In the genomic region with DNA sequence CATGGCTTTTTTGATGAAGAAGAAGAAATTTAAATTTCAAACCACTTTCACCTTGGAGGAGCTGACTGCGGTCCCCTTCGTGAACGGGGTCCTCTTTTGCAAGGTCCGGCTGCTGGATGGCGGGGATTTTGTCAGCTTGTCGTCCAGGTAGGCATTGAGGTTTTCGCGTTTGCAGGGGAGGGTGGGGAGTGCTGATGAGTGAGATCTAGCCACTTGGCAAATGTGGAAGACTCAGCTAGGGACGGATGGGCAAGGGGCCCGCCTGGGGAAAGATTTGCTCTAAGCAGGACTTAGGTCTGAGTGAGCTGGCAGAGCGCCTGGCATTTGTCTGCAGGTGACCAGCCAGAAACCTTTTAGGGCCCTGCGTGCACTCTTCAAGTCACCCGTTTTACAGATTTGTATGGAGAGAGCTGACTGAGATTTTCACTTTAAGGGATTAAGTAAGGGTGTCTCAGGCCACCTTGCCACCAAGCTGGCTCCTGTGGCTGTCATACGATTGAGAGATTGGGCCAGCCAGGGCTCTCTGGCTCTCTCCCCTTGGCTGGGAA, we compare ENCODE assay signal across 8 mouse cellular contexts. TPM values are rescaled to one million over a fixed set of nuclear protein-coding genes. Genes with fewer than 3 reads are reported as not detected.
DNase-seq lines count a peak whose midpoint lies in the region; ATAC-seq and TF ChIP-seq lines count a peak whose summit lies in the region.

No protein-coding gene starts in this region.

- H3K27me3 ChIP-seq in ES-Bruce4 (ENCODE audit: control insufficient read depth, insufficient read depth, low read length, poor library complexity, severe bottlenecking) = no peaks in the 10 kb centered on the region
- H3K27me3 ChIP-seq in embryonic facial prominence, embryonic 12.5 days = no peaks in the 10 kb centered on the region
- no peaks in the 10 kb centered on the region for H3K27me3 ChIP-seq in hindbrain, postnatal 0 days (ENCODE audit: insufficient read depth, low read length)
- H3K27me3 ChIP-seq in liver, embryonic 14.5 days (ENCODE audit: control insufficient read depth, insufficient read depth, low read length) = peaks cover 36% of the 10 kb centered on the region

- TF ChIP-seq EP300 in ES-Bruce4 (IDR thresholded peaks at IDR 0.05; ENCODE audit: insufficient read depth, low read depth, low read length) = no peak
- TF ChIP-seq EP300 in liver, embryonic 14.5 days (IDR thresholded peaks at IDR 0.05; ENCODE audit: low read depth) = no peak

- no peak for TF ChIP-seq CTCF in ES-Bruce4 (IDR thresholded peaks at IDR 0.05; ENCODE audit: low read depth, low read length)
- no peak for TF ChIP-seq CTCF in hindbrain, postnatal 0 days (IDR thresholded peaks at IDR 0.05; ENCODE audit: low read depth)
- TF ChIP-seq CTCF in liver, embryonic 14.5 days (IDR thresholded peaks at IDR 0.05; ENCODE audit: low read depth) = no peak

- no peaks in the 10 kb centered on the region for H3K36me3 ChIP-seq in ES-Bruce4 (ENCODE audit: control insufficient read depth, insufficient read depth, low read length, poor library complexity, severe bottlenecking)
- H3K36me3 ChIP-seq in embryonic facial prominence, embryonic 12.5 days = no peaks in the 10 kb centered on the region
- H3K36me3 ChIP-seq in hindbrain, postnatal 0 days (ENCODE audit: insufficient read depth, low read length) = no peaks in the 10 kb centered on the region
- H3K36me3 ChIP-seq in liver, embryonic 14.5 days (replicated peaks; ENCODE audit: control insufficient read depth, insufficient read depth, low read depth) = no peaks in the 10 kb centered on the region

- no peak for TF ChIP-seq POLR2A in ES-Bruce4 (IDR thresholded peaks at IDR 0.05; ENCODE audit: insufficient read depth, low read length)

- H3K9me3 ChIP-seq in ES-Bruce4 (replicated peaks; ENCODE audit: control insufficient read depth, insufficient read depth, low read length, poor library complexity, severe bottlenecking) = no peaks in the 10 kb centered on the region
- H3K9me3 ChIP-seq in embryonic facial prominence, embryonic 12.5 days = no peaks in the 10 kb centered on the region
- H3K9me3 ChIP-seq in hindbrain, postnatal 0 days (ENCODE audit: low read length) = no peaks in the 10 kb centered on the region
- H3K9me3 ChIP-seq in liver, embryonic 14.5 days (ENCODE audit: control insufficient read depth, low read length) = no peaks in the 10 kb centered on the region

- H3K4me2 ChIP-seq in embryonic facial prominence, embryonic 12.5 days (replicated peaks) = peak overlapping the region; percentile 90
- peak overlapping the region; percentile 74 for H3K4me2 ChIP-seq in hindbrain, postnatal 0 days (ENCODE audit: low read depth, low read length)
- H3K4me2 ChIP-seq in liver, embryonic 14.5 days (ENCODE audit: low read depth) = peak overlapping the region; percentile 96

- 1% methylated on average over 14 of the region's 14 CpGs for WGBS in embryonic facial prominence, embryonic 12.5 days
- WGBS in hindbrain, postnatal 0 days = 2% methylated on average over 14 of the region's 14 CpGs
- WGBS in liver, embryonic 14.5 days (ENCODE audit: insufficient replicate concordance) = 3% methylated on average over 14 of the region's 14 CpGs

- peak overlapping the region; percentile 74 for H3K4me3 ChIP-seq in ES-Bruce4 (ENCODE audit: low read depth, low read length)
- H3K4me3 ChIP-seq in embryonic facial prominence, embryonic 12.5 days = peak overlapping the region; percentile 79
- peak overlapping the region; percentile 97 for H3K4me3 ChIP-seq in hindbrain, postnatal 0 days (ENCODE audit: low read length)
- H3K4me3 ChIP-seq in liver, embryonic 14.5 days (ENCODE audit: insufficient read depth in 1 of 2, low read depth in 2 of 2, low read length in 2 of 2) = peak overlapping the region; percentile 66 to 72; a peak in 3 of 4 replicates

- no peak overlapping the region for H3K27ac ChIP-seq in ES-Bruce4 (ENCODE audit: insufficient read depth, low read length)
- H3K27ac ChIP-seq in embryonic facial prominence, embryonic 12.5 days = peak overlapping the region; percentile 69
- peak overlapping the region; percentile 94 for H3K27ac ChIP-seq in hindbrain, postnatal 0 days
- no peak overlapping the region for H3K27ac ChIP-seq in liver, embryonic 14.5 days

- H3K9ac ChIP-seq in ES-Bruce4 (ENCODE audit: low read depth, poor library complexity, severe bottlenecking) = peak overlapping the region; percentile 68
- peak overlapping the region; percentile 81 for H3K9ac ChIP-seq in embryonic facial prominence, embryonic 12.5 days
- peak overlapping the region; percentile 99 for H3K9ac ChIP-seq in hindbrain, postnatal 0 days (replicated peaks; ENCODE audit: low read length)
- peak overlapping the region; percentile 50 for H3K9ac ChIP-seq in liver, embryonic 14.5 days (replicated peaks)

- DNase-seq in gastrocnemius, postnatal 14 days = peak; percentile 38
- no peak for DNase-seq in gastrocnemius, adult 18-20 months (ENCODE audit: low spot score)
- peak; percentile 53 for DNase-seq in hindbrain, postnatal 0 days (ENCODE audit: low spot score)
- DNase-seq in liver, embryonic 14.5 days (ENCODE audit: low read depth in 3 of 3, low spot score in 3 of 3) = no peak
- DNase-seq in retina, postnatal 1 day = peak; percentile 44

- intact Hi-C loops in gastrocnemius, postnatal 14 days (cut with DNase I; ENCODE audit: low total_unique reads) = no loop called here

- ATAC-seq in embryonic facial prominence, embryonic 12.5 days (ENCODE audit: insufficient number of reproducible peaks, insufficient read depth, low FRiP score, low TSS enrichment) = no peak
- ATAC-seq in hindbrain, postnatal 0 days = no peak
- ATAC-seq in liver, embryonic 14.5 days (ENCODE audit: insufficient read depth) = no peak
- ATAC-seq in monocyte, adult 5-6 weeks (replicated peaks; ENCODE audit: insufficient number of reproducible peaks, low FRiP score, low TSS enrichment, poor library complexity, severe bottlenecking) = no peak

- peaks cover 9% of the 10 kb centered on the region for H3K4me1 ChIP-seq in ES-Bruce4 (ENCODE audit: control insufficient read depth, insufficient read depth, low read length)
- peaks cover 54% of the 10 kb centered on the region for H3K4me1 ChIP-seq in embryonic facial prominence, embryonic 12.5 days
- peaks cover 25% of the 10 kb centered on the region for H3K4me1 ChIP-seq in hindbrain, postnatal 0 days (ENCODE audit: insufficient read depth, low read length)
- H3K4me1 ChIP-seq in liver, embryonic 14.5 days (replicated peaks; ENCODE audit: control insufficient read depth in 2 of 2, insufficient read depth in 2 of 2, low read length in 1 of 2) = peaks cover 0 to 11% of the 10 kb centered on the region in 2 experiments; a peak in 3 of 4 replicates

RNA-seq across cellular contexts. Expression of gene Fam102a, which starts 1.0 kb away (rescaled TPM):
- 1 to 10 TPM; 3.5 to 4.2 TPM for total RNA-seq in gastrocnemius, postnatal 14 days (2021)
- total RNA-seq in gastrocnemius, adult 18-20 months (2021) = 1 to 10 TPM; 2.0 to 2.6 TPM
- 12.2 and 16.5 TPM in 2 replicates for polyA plus RNA-seq in ES-Bruce4 (2011; ENCODE audit: insufficient read depth, insufficient read length, low read depth, missing spikeins)
- 14.2 and 17.0 TPM in 2 replicates for polyA plus RNA-seq in embryonic facial prominence, embryonic 12.5 days (2016; fragmentation: Nextera tagmentation; extraction: Ambion mirVana)
- total RNA-seq in hindbrain, postnatal 0 days (2014; rRNA removed) = 23.6 and 25.4 TPM in 2 replicates
- 7.9 and 8.2 TPM in 2 replicates for polyA plus RNA-seq in hindbrain, postnatal 0 days (2015; fragmentation: Nextera tagmentation; extraction: Ambion mirVana)
- 0.88 and 1.0 TPM in 2 replicates for polyA plus RNA-seq in liver, embryonic 14.5 days (2012; rRNA removed)
- polyA plus RNA-seq in liver, embryonic 14.5 days (2014; fragmentation: Nextera tagmentation; extraction: Ambion mirVana) = 0.91 and 1.1 TPM in 2 replicates
- total RNA-seq in monocyte, adult 5-6 weeks (2017) = 16.5 to 33.7 TPM (median 17.8 TPM) in 3 replicates

RNA-seq across cellular contexts. Expression of gene Dpm2, which starts 34.5 kb away (rescaled TPM):
- 10 to 100 TPM; 17.6 to 17.8 TPM for total RNA-seq in gastrocnemius, postnatal 14 days (2021)
- total RNA-seq in gastrocnemius, adult 18-20 months (2021) = 10 to 100 TPM; 11.7 to 12.6 TPM
- 35.1 and 41.7 TPM in 2 replicates for polyA plus RNA-seq in ES-Bruce4 (2011; ENCODE audit: insufficient read depth, insufficient read length, low read depth, missing spikeins)
- polyA plus RNA-seq in embryonic facial prominence, embryonic 12.5 days (2016; fragmentation: Nextera tagmentation; extraction: Ambion mirVana) = 110 and 113 TPM in 2 replicates
- total RNA-seq in hindbrain, postnatal 0 days (2014; rRNA removed) = 64.1 and 70.8 TPM in 2 replicates
- 139 and 146 TPM in 2 replicates for polyA plus RNA-seq in hindbrain, postnatal 0 days (2015; fragmentation: Nextera tagmentation; extraction: Ambion mirVana)
- polyA plus RNA-seq in liver, embryonic 14.5 days (2012; rRNA removed) = 53.5 and 61.6 TPM in 2 replicates
- 53.6 and 54.6 TPM in 2 replicates for polyA plus RNA-seq in liver, embryonic 14.5 days (2014; fragmentation: Nextera tagmentation; extraction: Ambion mirVana)
- 17.1 to 48.6 TPM (median 38.2 TPM) in 3 replicates for total RNA-seq in monocyte, adult 5-6 weeks (2017)

RNA-seq across cellular contexts. Expression of gene Pip5kl1, which starts 38.4 kb away (rescaled TPM):
- not detected for total RNA-seq in gastrocnemius, postnatal 14 days (2021)
- not detected for total RNA-seq in gastrocnemius, adult 18-20 months (2021)
- polyA plus RNA-seq in ES-Bruce4 (2011; ENCODE audit: insufficient read depth, insufficient read length, low read depth, missing spikeins) = 1.8 and 4.1 TPM in 2 replicates
- 2.9 and 3.4 TPM in 2 replicates for polyA plus RNA-seq in embryonic facial prominence, embryonic 12.5 days (2016; fragmentation: Nextera tagmentation; extraction: Ambion mirVana)
- 15.1 and 35.0 TPM in 2 replicates for total RNA-seq in hindbrain, postnatal 0 days (2014; rRNA removed)
- polyA plus RNA-seq in hindbrain, postnatal 0 days (2015; fragmentation: Nextera tagmentation; extraction: Ambion mirVana) = 16.7 and 19.1 TPM in 2 replicates
- 0.11 TPM in 2 replicates for polyA plus RNA-seq in liver, embryonic 14.5 days (2012; rRNA removed)
- polyA plus RNA-seq in liver, embryonic 14.5 days (2014; fragmentation: Nextera tagmentation; extraction: Ambion mirVana) = not detected in 2 replicates
- 2.5 TPM in 1 of 3 replicates, not detected in the others for total RNA-seq in monocyte, adult 5-6 weeks (2017)

RNA-seq across cellular contexts. Expression of gene 9430097D07Rik, which starts 39.3 kb away (rescaled TPM):
- not detected for total RNA-seq in gastrocnemius, postnatal 14 days (2021)
- not detected for total RNA-seq in gastrocnemius, adult 18-20 months (2021)
- 0.44 TPM in 1 of 2 replicates, not detected in the other for polyA plus RNA-seq in ES-Bruce4 (2011; ENCODE audit: insufficient read depth, insufficient read length, low read depth, missing spikeins)
- 0.29 TPM in 1 of 2 replicates, not detected in the other for polyA plus RNA-seq in embryonic facial prominence, embryonic 12.5 days (2016; fragmentation: Nextera tagmentation; extraction: Ambion mirVana)
- total RNA-seq in hindbrain, postnatal 0 days (2014; rRNA removed) = 0.21 and 0.83 TPM in 2 replicates
- 0.73 and 0.76 TPM in 2 replicates for polyA plus RNA-seq in hindbrain, postnatal 0 days (2015; fragmentation: Nextera tagmentation; extraction: Ambion mirVana)
- not detected in 2 replicates for polyA plus RNA-seq in liver, embryonic 14.5 days (2012; rRNA removed)
- 0.06 TPM in 1 of 2 replicates, not detected in the other for polyA plus RNA-seq in liver, embryonic 14.5 days (2014; fragmentation: Nextera tagmentation; extraction: Ambion mirVana)
- not detected in 3 replicates for total RNA-seq in monocyte, adult 5-6 weeks (2017)

RNA-seq across cellular contexts. Expression of gene St6galnac4, which starts 50.7 kb away (rescaled TPM):
- 10 to 100 TPM; 25.6 to 26.3 TPM for total RNA-seq in gastrocnemius, postnatal 14 days (2021)
- 10 to 100 TPM; 13.5 to 19.8 TPM for total RNA-seq in gastrocnemius, adult 18-20 months (2021)
- polyA plus RNA-seq in ES-Bruce4 (2011; ENCODE audit: insufficient read depth, insufficient read length, low read depth, missing spikeins) = 9.4 and 9.7 TPM in 2 replicates
- 32.7 and 36.5 TPM in 2 replicates for polyA plus RNA-seq in embryonic facial prominence, embryonic 12.5 days (2016; fragmentation: Nextera tagmentation; extraction: Ambion mirVana)
- 66.9 and 75.7 TPM in 2 replicates for total RNA-seq in hindbrain, postnatal 0 days (2014; rRNA removed)
- 45.6 and 47.5 TPM in 2 replicates for polyA plus RNA-seq in hindbrain, postnatal 0 days (2015; fragmentation: Nextera tagmentation; extraction: Ambion mirVana)
- polyA plus RNA-seq in liver, embryonic 14.5 days (2012; rRNA removed) = 5.4 and 5.6 TPM in 2 replicates
- polyA plus RNA-seq in liver, embryonic 14.5 days (2014; fragmentation: Nextera tagmentation; extraction: Ambion mirVana) = 6.2 and 6.8 TPM in 2 replicates
- 18.7 to 29.4 TPM (median 21.7 TPM) in 3 replicates for total RNA-seq in monocyte, adult 5-6 weeks (2017)

Comparison
In these comparisons a context has a peak if more than half of its experiments do, and no peak if none do; other contexts are left out.
1. DNase-seq: peak in gastrocnemius, postnatal 14 days (single experiment), hindbrain, postnatal 0 days (single experiment) and retina, postnatal 1 day (single experiment); none in gastrocnemius, adult 18-20 months (single experiment) and liver, embryonic 14.5 days (0 of 3).
2. H3K27ac ChIP-seq: peak in embryonic facial prominence, embryonic 12.5 days (single experiment) and hindbrain, postnatal 0 days (single experiment); none in ES-Bruce4 (single experiment) and liver, embryonic 14.5 days (single experiment).
3. Peak in every context shown above with its lines, with median percentiles within 50 percentile points of each other: H3K4me3 ChIP-seq, H3K9ac ChIP-seq and H3K4me2 ChIP-seq.